Mouse (Mus musculus) left cerebral cortex, adult 2 months (tissue): ENCODE results near the gene Siva1. TPM values are rescaled to one million over a fixed set of nuclear protein-coding genes. Genes with fewer than 3 reads are reported as not detected.

Source experiments
- DNase-seq, 2 experiments: peaks; one replicate each; pipeline ENCODE4 v3.0.0; 2021 to 2022; ENCODE audit warnings: low spot score in 2 of 2, mixed read lengths in 1 of 2; ENCODE audit errors: extremely low spot score in 1 of 2
- H3K27ac ChIP-seq: fragments of 200-600 bp; 2 replicates; pipeline ENCODE4 v1.8.1; 2022
- H3K4me3 ChIP-seq: fragments of 200-600 bp; 2 replicates; pipeline ENCODE4 v1.8.1; 2022
- CTCF ChIP-seq: fragments of 200-600 bp; IDR thresholded peaks from 2 replicates; pipeline ENCODE4 v1.8.1; 2022; ENCODE audit warnings: antibody characterized with exemption, mild to moderate bottlenecking, moderate library complexity
- intact Hi-C: fragments of 180-260 bp; cut with DNase I; formaldehyde crosslinking; loops from one replicate; pipeline ENCODE4 v1.15.1; 2025
- long read RNA-seq, 2 experiments: library from polyadenylated mRNA; stranded (forward); transcript quantifications; one replicate each; pipeline ENCODE4 v2.0.0; 2021; ENCODE audit warnings: borderline mapping rate in 2 of 2
- total RNA-seq, 2 experiments: library from RNA; stranded (reverse); gene quantifications; 2 replicates each; pipeline ENCODE4 v1.2.3; 2021

Gene Siva1
- 10 to 100 TPM; 19.7 to 21.5 TPM for total RNA-seq
- long read RNA-seq, experiment 1, transcript Siva1-201 (4 exons, 924 nt) = major isoform, 9 of 13 reads
- long read RNA-seq, experiment 1, partial matches to known transcripts = 0 of 13 reads
- long read RNA-seq, experiment 1, other reads (novel, unspliced or antisense) = 0 of 13 reads
- long read RNA-seq, experiment 2, partial matches to known transcripts = 3 of 9 reads
- long read RNA-seq, experiment 2, other reads (novel, unspliced or antisense) = 0 of 9 reads

GRCm38 (mm10) chr12:112644180-112644854 lies at the start of gene Siva1:
Gene Siva1 (plus strand): TSS chr12:112644679.
- Histone ChIP-seq H3K27ac (peak within 1 kb of the TSS; percentile 81), H3K4me3 (peak within 1 kb of the TSS; percentile 88)
- no peak; the same call in 1 of the 2 replicates for TF ChIP-seq CTCF
- intact Hi-C loops = no loop called here
- peak; percentile 97 to 98 for DNase-seq

GRCm38 (mm10) chr12:112594989-112595388 lies 49.5 kb upstream of the Siva1 start:
- Histone ChIP-seq H3K27ac (peak overlapping the region; percentile 87), H3K4me3 (no peak overlapping the region)
- no peak for TF ChIP-seq CTCF
- intact Hi-C loops = loop anchor here (1.0 kb wide), 2 partner anchors 19 to 23 kb away; no protein-coding TSS in a partner anchor
- DNase-seq = peak; percentile 70 to 75

- intact Hi-C loops = loop anchor here (1.0 kb wide), 2 partner anchors 19 to 23 kb away; no protein-coding TSS in a partner anchor
- H3K27ac ChIP-seq = peak overlapping the region; percentile 87
- H3K4me3 ChIP-seq = no peak overlapping the region
- no peak for TF ChIP-seq CTCF
- DNase-seq = no peak
These were observed 48.9 kb upstream of the Siva1 start for GRCm38 (mm10) chr12:112595626-112596025.

- Histone ChIP-seq H3K27ac (peak overlapping the region; percentile 87; the same call in 1 of the 2 replicates), H3K4me3 (no peak overlapping the region)
- no peak for TF ChIP-seq CTCF
- DNase-seq = no peak
- intact Hi-C loops = no loop called here
These were observed 48.0 kb upstream of the Siva1 start for GRCm38 (mm10) chr12:112596454-112596853.

- no peak overlapping the region for H3K4me3 ChIP-seq
- TF ChIP-seq CTCF = no peak
- peak overlapping the region; percentile 4; the same call in 1 of the 2 replicates for H3K27ac ChIP-seq
- intact Hi-C loops = no loop called here
- no peak for DNase-seq
These were observed 47.5 kb upstream of the Siva1 start for GRCm38 (mm10) chr12:112596891-112597500.

GRCm38 (mm10) chr12:112597618-112598017 lies 46.9 kb upstream of the Siva1 start:
- TF ChIP-seq CTCF = no peak
- intact Hi-C loops = no loop called here
- Histone ChIP-seq H3K27ac (peak overlapping the region; percentile 6; the same call in 1 of the 2 replicates), H3K4me3 (no peak overlapping the region)
- peak in 1 of 2 experiments; percentile 62 for DNase-seq

GRCm38 (mm10) chr12:112599198-112599597 lies 45.3 kb upstream of the Siva1 start:
- no peak for DNase-seq
- no peak for TF ChIP-seq CTCF
- Histone ChIP-seq H3K27ac (no peak overlapping the region), H3K4me3 (no peak overlapping the region)
- intact Hi-C loops = no loop called here

GRCm38 (mm10) chr12:112599942-112600611 lies 44.4 kb upstream of the Siva1 start:
- intact Hi-C loops = no loop called here
- Histone ChIP-seq H3K27ac (no peak overlapping the region), H3K4me3 (no peak overlapping the region)
- no peak for TF ChIP-seq CTCF
- no peak for DNase-seq

- no peak overlapping the region for H3K4me3 ChIP-seq
- intact Hi-C loops = no loop called here
- no peak for TF ChIP-seq CTCF
- DNase-seq = no peak
- no peak overlapping the region for H3K27ac ChIP-seq
These were observed 40.5 kb upstream of the Siva1 start for GRCm38 (mm10) chr12:112604022-112604421.

- Histone ChIP-seq H3K27ac (peak overlapping the region; percentile 59), H3K4me3 (no peak overlapping the region)
- no peak for TF ChIP-seq CTCF
- peak in 1 of 2 experiments; percentile 53 for DNase-seq
- intact Hi-C loops = loop anchor here (1.0 kb wide), 1 partner anchor 53 kb away; no protein-coding TSS in a partner anchor
These were observed 39.5 kb upstream of the Siva1 start for GRCm38 (mm10) chr12:112604709-112605649.
